15 mouse cellular contexts compared by ENCODE assay signal in the genomic region with DNA sequence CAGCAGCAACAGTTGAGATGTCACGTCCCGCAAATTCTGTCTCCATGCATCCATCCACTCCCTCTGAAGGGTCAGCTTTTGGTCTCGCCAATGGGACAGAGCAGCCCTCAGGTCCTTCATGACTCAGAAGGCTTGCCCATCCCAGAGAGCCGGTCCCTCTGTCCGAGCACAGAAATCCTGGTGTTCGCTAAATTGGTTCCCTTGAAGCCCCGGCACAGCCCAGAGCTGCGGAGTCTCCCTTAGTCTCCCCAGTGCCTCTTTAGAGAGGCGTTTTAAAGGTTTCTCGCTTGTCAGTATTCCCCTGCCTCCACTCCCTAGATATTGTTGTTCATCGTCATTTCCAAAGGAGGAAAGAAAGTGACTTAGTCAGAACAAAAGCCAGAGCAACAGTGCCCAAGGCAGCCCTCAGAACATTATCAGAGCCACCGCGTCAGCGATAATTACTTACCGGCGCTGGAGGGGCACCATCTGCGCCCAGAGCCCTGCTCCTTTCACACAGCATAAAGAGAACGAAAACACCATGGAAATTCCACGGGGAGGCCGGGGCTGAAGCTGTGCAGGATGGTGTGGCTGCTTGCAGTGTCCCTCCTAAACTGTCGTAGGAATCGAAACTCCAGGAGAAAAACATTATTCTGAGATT. TPM values are rescaled to one million over a fixed set of nuclear protein-coding genes. Genes with fewer than 3 reads are reported as not detected.
A peak's percentile ranks its signal among the peaks of the same experiment; 100 is the strongest.
DNase-seq lines count a peak whose midpoint lies in the region; ATAC-seq and TF ChIP-seq lines count a peak whose summit lies in the region.
"Had no signal": no experiment of that assay in that cellular context is flagged by ENCODE, and none has a peak within 500 bp of the region (broad histone marks: within the 10 kb centered on the region; RNA-seq: fewer than 3 reads in every experiment).

No protein-coding gene starts in this region.

- H3K27ac ChIP-seq in heart, embryonic 15.5 days, result no peak overlapping the region
- no peak overlapping the region for H3K27ac ChIP-seq in heart, adult 2 months
- H3K27ac ChIP-seq in forebrain, embryonic 13.5 days, result no peak overlapping the region
- no peak overlapping the region for H3K27ac ChIP-seq in hindbrain, postnatal 0 days
- H3K27ac ChIP-seq in neural tube, embryonic 12.5 days, result no peak overlapping the region
- H3K27ac ChIP-seq: liver, embryonic 13.5 days; macrophage had no signal

- intact Hi-C loops in heart, adult 2 months (cut with DNase I), result no loop called here

- no peak overlapping the region for H3K9ac ChIP-seq in heart, embryonic 15.5 days
- H3K9ac ChIP-seq in heart, adult 2 months (ENCODE audit: low read depth, low read length), result no peak overlapping the region
- H3K9ac ChIP-seq in forebrain, embryonic 13.5 days, result 0 out of 2 replicates have a peak overlapping the region, but pooled peaks have one; percentile 26
- no peak overlapping the region for H3K9ac ChIP-seq in hindbrain, postnatal 0 days (replicated peaks; ENCODE audit: low read length)
- H3K9ac ChIP-seq in neural tube, embryonic 12.5 days, result no peak overlapping the region
- H3K9ac ChIP-seq: liver, embryonic 13.5 days had no signal

- no peak for TF ChIP-seq CTCF in heart, adult 2 months (IDR thresholded peaks at IDR 0.05)
- no peak for TF ChIP-seq CTCF in hindbrain, postnatal 0 days (IDR thresholded peaks at IDR 0.05; ENCODE audit: low read depth)

- TF ChIP-seq EP300 in heart, adult 2 months (IDR thresholded peaks at IDR 0.05; ENCODE audit: insufficient read depth, low read depth, low read length), result no peak

- H3K4me1 ChIP-seq in heart, embryonic 15.5 days (replicated peaks), result no peaks in the 10 kb centered on the region
- no peaks in the 10 kb centered on the region for H3K4me1 ChIP-seq in heart, adult 2 months (ENCODE audit: control insufficient read depth, insufficient read depth, low read length)
- H3K4me1 ChIP-seq in forebrain, embryonic 13.5 days, result peaks cover 11% of the 10 kb centered on the region
- no peaks in the 10 kb centered on the region for H3K4me1 ChIP-seq in hindbrain, postnatal 0 days (ENCODE audit: insufficient read depth, low read length)
- H3K4me1 ChIP-seq in neural tube, embryonic 12.5 days, result peaks cover 11% of the 10 kb centered on the region
- H3K4me1 ChIP-seq: liver, embryonic 13.5 days had no signal

- H3K79me2 ChIP-seq in heart, adult 2 months (replicated peaks; ENCODE audit: control insufficient read depth, insufficient read depth, low read length), result no peaks in the 10 kb centered on the region

- no peaks in the 10 kb centered on the region for H3K36me3 ChIP-seq in heart, embryonic 15.5 days
- no peaks in the 10 kb centered on the region for H3K36me3 ChIP-seq in heart, adult 2 months (ENCODE audit: control insufficient read depth, insufficient read depth, low read length)
- no peaks in the 10 kb centered on the region for H3K36me3 ChIP-seq in forebrain, embryonic 13.5 days (ENCODE audit: poor library complexity, severe bottlenecking)
- H3K36me3 ChIP-seq in hindbrain, postnatal 0 days (ENCODE audit: insufficient read depth, low read length), result no peaks in the 10 kb centered on the region
- no peaks in the 10 kb centered on the region for H3K36me3 ChIP-seq in neural tube, embryonic 12.5 days
- H3K36me3 ChIP-seq: liver, embryonic 13.5 days had no signal

- no peaks in the 10 kb centered on the region for H3K27me3 ChIP-seq in heart, embryonic 15.5 days
- no peaks in the 10 kb centered on the region; the same call in 1 of the 2 replicates for H3K27me3 ChIP-seq in heart, adult 2 months (ENCODE audit: control insufficient read depth, insufficient read depth, low read length)
- H3K27me3 ChIP-seq in forebrain, embryonic 13.5 days, result peaks cover 3% of the 10 kb centered on the region; the same call in 1 of the 2 replicates
- H3K27me3 ChIP-seq in hindbrain, postnatal 0 days (ENCODE audit: insufficient read depth, low read length), result no peaks in the 10 kb centered on the region
- H3K27me3 ChIP-seq in neural tube, embryonic 12.5 days (replicated peaks), result no peaks in the 10 kb centered on the region
- H3K27me3 ChIP-seq: liver, embryonic 13.5 days had no signal

- DNase-seq in heart, adult 2 months, result no peak
- DNase-seq in hindbrain, postnatal 0 days (ENCODE audit: low spot score), result no peak
- no peak for DNase-seq in lung, adult 18-20 months
- DNase-seq in urinary bladder, postnatal 36 days (ENCODE audit: low spot score in 2 of 2), result no peak
- DNase-seq: cerebellum, postnatal 36 days; gastrocnemius, postnatal 25 days; kidney, postnatal 14 days; liver, embryonic 13.5 days; thymus, postnatal 4 days had no signal

- H3K9me3 ChIP-seq in heart, embryonic 15.5 days (replicated peaks), result no peaks in the 10 kb centered on the region
- 0 out of 2 replicates have a peak, but pooled peaks cover 3% of the 10 kb centered on the region for H3K9me3 ChIP-seq in forebrain, embryonic 13.5 days (replicated peaks)
- no peaks in the 10 kb centered on the region for H3K9me3 ChIP-seq in hindbrain, postnatal 0 days (ENCODE audit: low read length)
- H3K9me3 ChIP-seq in neural tube, embryonic 12.5 days, result no peaks in the 10 kb centered on the region; the same call in 1 of the 2 replicates

- TF ChIP-seq POLR2A in heart, adult 2 months (IDR thresholded peaks at IDR 0.05; ENCODE audit: insufficient read depth, low read depth, low read length), result no peak

- WGBS in heart, embryonic 15.5 days, result 41% methylated on average over 22 of the region's 22 CpGs
- 39% methylated on average over 22 of the region's 22 CpGs for WGBS in heart, adult 2 months
- WGBS in forebrain, embryonic 13.5 days, result 28% methylated on average over 22 of the region's 22 CpGs
- 30% methylated on average over 22 of the region's 22 CpGs for WGBS in hindbrain, postnatal 0 days
- WGBS in neural tube, embryonic 12.5 days, result 36% methylated on average over 22 of the region's 22 CpGs

- 0 out of 2 replicates have a peak overlapping the region, but pooled peaks have one; percentile 3 for H3K4me2 ChIP-seq in heart, embryonic 15.5 days
- peak overlapping the region; percentile 46 for H3K4me2 ChIP-seq in forebrain, embryonic 13.5 days
- H3K4me2 ChIP-seq in hindbrain, postnatal 0 days (ENCODE audit: low read depth, low read length), result peak overlapping the region; percentile 43
- H3K4me2 ChIP-seq in neural tube, embryonic 12.5 days (replicated peaks), result peak overlapping the region; percentile 43
- H3K4me2 ChIP-seq: liver, embryonic 13.5 days had no signal

- ATAC-seq in heart, embryonic 15.5 days (replicated peaks; ENCODE audit: insufficient number of reproducible peaks, insufficient read depth, low FRiP score, low read depth), result no peak
- ATAC-seq in forebrain, embryonic 13.5 days, result no peak
- no peak for ATAC-seq in hindbrain, postnatal 0 days
- ATAC-seq in neural tube, embryonic 12.5 days (ENCODE audit: low FRiP score, low read depth), result peak; percentile 65
- no peak for ATAC-seq in activated CD4-positive, CD25-positive, alpha-beta regulatory T cell, adult 4 months

- no peak overlapping the region for H3K4me3 ChIP-seq in heart, embryonic 15.5 days
- no peak overlapping the region for H3K4me3 ChIP-seq in heart, adult 2 months
- peak overlapping the region; percentile 2; the same call in 1 of the 2 replicates for H3K4me3 ChIP-seq in forebrain, embryonic 13.5 days
- H3K4me3 ChIP-seq in hindbrain, postnatal 0 days (ENCODE audit: low read length), result 0 out of 2 replicates have a peak overlapping the region, but pooled peaks have one; percentile 0
- H3K4me3 ChIP-seq in neural tube, embryonic 12.5 days, result no peak overlapping the region
- H3K4me3 ChIP-seq: liver, embryonic 13.5 days had no signal

RNA-seq across cellular contexts. Expression of gene Piwil1, which starts 45.7 kb away (rescaled TPM):
- not detected in 2 replicates for polyA plus RNA-seq in heart, embryonic 15.5 days (2015; fragmentation: Nextera tagmentation; extraction: Ambion mirVana)
- not detected for total RNA-seq in heart, adult 2 months (2021)
- polyA plus RNA-seq in heart, adult 2 months (2012; rRNA removed), result 0.08 and 0.09 TPM in 2 replicates
- 0.16 TPM in 1 of 2 replicates, not detected in the other for polyA plus RNA-seq in forebrain, embryonic 13.5 days (2015; fragmentation: Nextera tagmentation; extraction: Ambion mirVana)
- 0.10 and 1.4 TPM in 2 replicates for total RNA-seq in hindbrain, postnatal 0 days (2014; rRNA removed)
- polyA plus RNA-seq in hindbrain, postnatal 0 days (2015; fragmentation: Nextera tagmentation; extraction: Ambion mirVana), result 0.30 and 0.40 TPM in 2 replicates
- 0.18 TPM in 1 of 2 replicates, not detected in the other for polyA plus RNA-seq in neural tube, embryonic 12.5 days (2016; fragmentation: Nextera tagmentation; extraction: Ambion mirVana)
- under 1 TPM in 1 of 2 experiments, not detected in 1; 0.13 TPM for polyA plus RNA-seq in activated CD4-positive, CD25-positive, alpha-beta regulatory T cell, adult 4 months (2017; shearing (Covaris generic))
- total RNA-seq: gastrocnemius, postnatal 25 days had no signal
- polyA plus RNA-seq: liver, embryonic 13.5 days; macrophage; stomach, embryonic 16.5 days had no signal

RNA-seq across cellular contexts. Expression of gene Fzd10, which starts 56.0 kb away (rescaled TPM):
- polyA plus RNA-seq in heart, embryonic 15.5 days (2015; fragmentation: Nextera tagmentation; extraction: Ambion mirVana), result 0.23 and 0.30 TPM in 2 replicates
- total RNA-seq in heart, adult 2 months (2021), result not detected
- 0.09 and 0.12 TPM in 2 replicates for polyA plus RNA-seq in heart, adult 2 months (2012; rRNA removed)
- polyA plus RNA-seq in forebrain, embryonic 13.5 days (2015; fragmentation: Nextera tagmentation; extraction: Ambion mirVana), result 2.0 TPM in 2 replicates
- 22.1 TPM in 2 replicates for total RNA-seq in hindbrain, postnatal 0 days (2014; rRNA removed)
- polyA plus RNA-seq in hindbrain, postnatal 0 days (2015; fragmentation: Nextera tagmentation; extraction: Ambion mirVana), result 2.7 and 3.6 TPM in 2 replicates
- 20.4 and 23.1 TPM in 2 replicates for polyA plus RNA-seq in neural tube, embryonic 12.5 days (2016; fragmentation: Nextera tagmentation; extraction: Ambion mirVana)
- not detected for polyA plus RNA-seq in activated CD4-positive, CD25-positive, alpha-beta regulatory T cell, adult 4 months (2017; shearing (Covaris generic))
- polyA plus RNA-seq: macrophage had no signal

Comparison
In these comparisons a context has a peak if more than half of its experiments do, and no peak if none do; other contexts are left out.
1. H3K4me3 ChIP-seq: peak in forebrain, embryonic 13.5 days (single experiment) and hindbrain, postnatal 0 days (single experiment); none in heart, embryonic 15.5 days (single experiment), heart, adult 2 months (single experiment) and neural tube, embryonic 12.5 days (single experiment).
2. Peak in every context shown above with its lines, with median percentiles within 50 percentile points of each other: H3K4me2 ChIP-seq.